Mouse (Mus musculus) G1E-ER4 (cell line): ENCODE measurements around the gene Galntl5. TPM values are rescaled to one million over a fixed set of nuclear protein-coding genes. Genes with fewer than 3 reads are reported as not detected.

Experiments
- GATA1 ChIP-seq: IDR thresholded peaks from one replicate; pipeline ENCODE4 v1.8.0; 2012; ENCODE audit warnings: low read length, inconsistent platforms
- polyA plus RNA-seq: library from polyadenylated mRNA; stranded (reverse); fragments of >175 nt; gene quantifications from 2 replicates; pipeline ENCODE4 v1.2.3, GENCODE M21; 2012

Galntl5 gene
- polyA plus RNA-seq, 1 experiment = not detected

DNA sequence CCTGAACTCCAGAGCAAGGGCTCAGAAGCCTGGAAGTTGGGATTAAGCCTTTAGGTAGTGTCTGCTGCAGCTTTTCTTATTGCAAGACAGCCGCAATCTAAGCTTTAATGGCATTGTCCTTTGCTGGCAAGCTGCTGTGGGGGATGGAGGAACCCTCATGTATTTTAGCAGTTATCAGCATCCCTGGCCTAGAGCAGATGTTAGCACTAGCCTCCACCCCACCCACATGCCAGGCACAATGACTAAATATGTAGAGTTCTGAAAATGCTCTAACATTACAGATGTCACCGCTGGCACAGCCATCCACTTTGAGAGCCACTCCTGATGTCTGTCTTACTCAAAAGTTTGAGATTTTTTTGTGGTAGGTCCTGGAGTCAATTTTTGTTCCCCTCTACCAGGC is 75.4 kb downstream of the Galntl5 start:
- TF ChIP-seq GATA1 = no peak

DNA sequence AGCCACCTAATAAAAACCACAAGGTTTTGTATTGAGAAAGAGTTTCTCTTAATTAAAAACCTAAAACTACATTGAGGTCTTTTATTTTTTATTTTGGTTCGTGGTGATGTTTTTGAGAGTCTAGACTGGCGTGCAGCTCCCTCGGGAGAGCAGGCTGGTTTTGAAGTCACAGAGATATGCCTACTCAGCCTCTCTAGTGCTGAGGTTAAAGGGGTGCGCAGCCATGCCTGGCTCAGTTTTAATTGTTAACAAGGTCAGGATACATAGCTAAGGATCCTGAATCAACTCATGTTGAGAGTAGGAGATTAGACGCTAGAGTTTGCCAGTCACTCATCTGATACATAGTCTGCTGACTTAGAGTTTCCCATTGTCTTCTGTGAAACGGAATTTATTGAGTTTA is 80.2 kb downstream of the Galntl5 start:
- TF ChIP-seq GATA1 = no peak

DNA sequence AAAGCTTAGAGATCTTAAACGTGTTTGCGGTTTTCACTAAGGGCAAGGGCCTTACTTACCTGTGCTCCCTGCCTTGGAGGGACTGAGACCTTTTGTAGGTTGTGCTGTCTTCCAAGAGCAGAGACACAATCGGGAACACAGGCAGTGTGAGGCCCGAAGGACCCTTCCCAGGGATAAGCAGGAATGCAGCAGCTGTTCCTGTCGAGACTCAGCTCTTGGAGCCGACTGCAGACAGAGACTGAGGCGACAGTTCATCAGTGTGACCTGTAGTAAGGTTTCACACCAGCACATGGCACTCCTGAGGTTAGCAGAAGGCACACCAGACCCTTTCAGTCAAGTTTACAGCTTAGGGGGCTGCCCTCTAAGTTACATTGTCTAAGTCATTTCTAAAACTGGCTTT is 81.0 kb downstream of the Galntl5 start:
- TF ChIP-seq GATA1 = no peak

DNA sequence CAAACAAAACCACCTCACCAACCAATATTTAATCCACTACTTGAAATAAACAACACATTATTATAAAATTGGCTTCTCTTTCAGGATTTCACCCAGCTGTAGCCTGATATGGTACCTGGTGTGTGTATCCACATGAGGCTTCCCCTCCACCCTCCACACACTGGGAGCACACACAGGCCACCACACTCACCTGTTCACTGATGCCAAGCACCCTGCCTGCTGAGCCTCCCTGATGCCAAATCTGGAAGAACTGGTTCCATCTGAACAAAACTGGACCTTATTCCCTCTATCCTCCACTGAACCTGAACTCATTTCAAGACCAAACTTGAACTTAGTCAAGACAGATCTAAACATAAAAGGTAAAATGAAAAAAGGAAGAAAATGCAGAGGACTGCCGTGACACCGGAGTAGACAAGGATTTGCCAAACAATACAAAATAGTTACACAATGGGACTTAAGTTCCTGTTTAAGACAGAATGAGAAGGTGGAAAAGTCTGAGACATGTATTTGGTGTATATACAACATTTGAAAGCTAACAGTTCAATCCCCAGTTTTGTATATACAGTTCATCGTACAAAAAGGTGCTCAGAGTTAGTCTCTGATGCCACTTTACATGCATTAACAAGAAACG is 87.1 kb downstream of the Galntl5 start:
- no peak for TF ChIP-seq GATA1

Other genes with a start within 250 kb of the Galntl5 start
- gene Prkag2, start 80.8 kb upstream of the Galntl5 start, polyA plus RNA-seq = not detected in 2 replicates
- gene Galnt11, start 40.4 kb downstream of the Galntl5 start, polyA plus RNA-seq = not detected in 2 replicates
- not detected in 2 replicates for gene E130116L18Rik, start 41.7 kb downstream of the Galntl5 start, polyA plus RNA-seq